Mouse (Mus musculus) CD4-positive helper T cell, adult 2 months (primary cell): ENCODE data around the gene Cab39.
"Not testable (repeated sequence)": the region's sequence is repeated elsewhere in the genome, so short reads cannot be mapped to it uniquely, and the experiment has no call there.

Experiments used
- DNase-seq: peaks from one replicate; pipeline ENCODE4 v3.0.0-alpha.2; 2012; ENCODE audit warnings: low read depth, missing footprints, low spot score

The Cab39 gene

GRCm38 (mm10) chr1:85790565-85790964 lies 2.7 kb upstream of the Cab39 start:
- no peak for DNase-seq

- DNase-seq = no peak
Measured at GRCm38 (mm10) chr1:85791476-85791875, 1.8 kb upstream of the Cab39 start.

GRCm38 (mm10) chr1:85794106-85794771 lies 998 bp downstream of the Cab39 start:
- DNase-seq = peak; percentile 73

GRCm38 (mm10) chr1:85795196-85795595 lies 2.0 kb downstream of the Cab39 start:
- peak; percentile 30 for DNase-seq

GRCm38 (mm10) chr1:85799776-85800175 lies 6.5 kb downstream of the Cab39 start:
- DNase-seq = no peak

- DNase-seq = no peak
Measured at GRCm38 (mm10) chr1:85802517-85802916, 9.3 kb downstream of the Cab39 start.

- DNase-seq = no peak
Measured at GRCm38 (mm10) chr1:85804551-85804950, 11.3 kb downstream of the Cab39 start.

GRCm38 (mm10) chr1:85809256-85809655 lies 16.0 kb downstream of the Cab39 start:
- no peak for DNase-seq

- no peak for DNase-seq
Measured at GRCm38 (mm10) chr1:85810343-85810742, 17.1 kb downstream of the Cab39 start.

GRCm38 (mm10) chr1:85810787-85811186 lies 17.5 kb downstream of the Cab39 start:
- DNase-seq = no peak

GRCm38 (mm10) chr1:85814213-85814612 lies 21.0 kb downstream of the Cab39 start:
- not testable (repeated sequence) for DNase-seq

GRCm38 (mm10) chr1:85818121-85818520 lies 24.9 kb downstream of the Cab39 start:
- no peak for DNase-seq

- no peak for DNase-seq
Measured at GRCm38 (mm10) chr1:85819695-85820094, 26.5 kb downstream of the Cab39 start.

- DNase-seq = no peak
Measured at GRCm38 (mm10) chr1:85822239-85822638, 29.0 kb downstream of the Cab39 start.

- no peak for DNase-seq
Measured at GRCm38 (mm10) chr1:85824905-85825304, 31.7 kb downstream of the Cab39 start.

- DNase-seq = no peak
Measured at GRCm38 (mm10) chr1:85827166-85827565, 33.9 kb downstream of the Cab39 start.

- no peak for DNase-seq
Measured at GRCm38 (mm10) chr1:85829016-85829415, 35.8 kb downstream of the Cab39 start.

GRCm38 (mm10) chr1:85838056-85838455 lies 44.8 kb downstream of the Cab39 start:
- peak; percentile 72 for DNase-seq

GRCm38 (mm10) chr1:85839356-85839755 lies 46.1 kb downstream of the Cab39 start:
- DNase-seq = no peak

- DNase-seq = no peak
Measured at GRCm38 (mm10) chr1:85839790-85840189, 46.5 kb downstream of the Cab39 start.

GRCm38 (mm10) chr1:85840421-85840820 lies 47.2 kb downstream of the Cab39 start:
- DNase-seq = peak; percentile 44

GRCm38 (mm10) chr1:85842251-85842650 lies 49.0 kb downstream of the Cab39 start:
- peak; percentile 54 for DNase-seq

GRCm38 (mm10) chr1:85843291-85843863 lies 50.1 kb downstream of the Cab39 start:
- no peak for DNase-seq
